Mouse (Mus musculus): Measurements from ENCODE around the gene Olfr15.

- TF ChIP-seq E2F4 (IDR thresholded peaks at IDR 0.05; ENCODE audit: insufficient read depth) = no peak
- TF ChIP-seq POLR2AphosphoS2 (IDR thresholded peaks at IDR 0.05; ENCODE audit: insufficient read length, low read depth) = no peak
- TF ChIP-seq USF1 (IDR thresholded peaks at IDR 0.05; ENCODE audit: low read depth) = no peak
- no peak for TF ChIP-seq POLR2A (IDR thresholded peaks at IDR 0.05; ENCODE audit: insufficient read length, low read depth)
- TF ChIP-seq TCF12 (IDR thresholded peaks at IDR 0.05; ENCODE audit: insufficient read depth, poor library complexity, severe bottlenecking) = no peak
- no peak for TF ChIP-seq MAX (IDR thresholded peaks at IDR 0.05; ENCODE audit: low read depth)
- no peak for TF ChIP-seq REST (IDR thresholded peaks at IDR 0.05; ENCODE audit: insufficient read depth, insufficient read length)
- no peak for TF ChIP-seq MYOD1 (IDR thresholded peaks at IDR 0.05; ENCODE audit: control insufficient read depth in 1 of 3, insufficient read length in 2 of 3, low read depth in 2 of 3)
- TF ChIP-seq SRF (IDR thresholded peaks at IDR 0.05; ENCODE audit: control insufficient read depth, insufficient read length, low read depth) = no peak
- no peak for TF ChIP-seq MYOG (IDR thresholded peaks at IDR 0.05; ENCODE audit: control insufficient read depth in 1 of 3, insufficient read depth in 1 of 3, insufficient read length in 2 of 3, low read depth in 2 of 3)
- TF ChIP-seq CEBPB (IDR thresholded peaks at IDR 0.05; ENCODE audit: insufficient read depth, poor library complexity, severe bottlenecking) = no peak
- TF ChIP-seq TCF3 (IDR thresholded peaks at IDR 0.05; ENCODE audit: insufficient read length, low read depth) = no peak
Measured at GRCm38 (mm10) chr16:3854437-3855182, 23.9 kb downstream of the Olfr15 start.

All from myocyte (in vitro differentiated cells).